Mouse (Mus musculus) limb, embryonic 14.5 days (tissue): ENCODE measurements around the gene Cd82. TPM values are rescaled to one million over a fixed set of nuclear protein-coding genes. Genes with fewer than 3 reads are reported as not detected.

Experiments
- ATAC-seq: fragments of 200-750 bp; cut with Nextera tagmentation; 2 replicates; pipeline ENCODE4 v1.8.0; 2017; ENCODE audit warnings: low read depth, moderate number of reproducible peaks, moderate TSS enrichment; ENCODE audit not compliant: low FRiP score
- DNase-seq: peaks from one replicate; pipeline ENCODE4 v3.0.0-alpha.2; 2015; ENCODE audit warnings: low spot score
- H3K27ac ChIP-seq: fragments of 300-500 bp; sonication (generic); replicated peaks from 2 replicates; pipeline ENCODE4 v1.5.1; 2014; ENCODE audit warnings: low read depth, mild to moderate bottlenecking, low read length, moderate library complexity, mixed read lengths
- H3K27me3 ChIP-seq: fragments of 300-500 bp; sonication (generic); 2 replicates; pipeline ENCODE4 v1.6.1; 2014; ENCODE audit warnings: low read length, mixed read lengths; ENCODE audit not compliant: control insufficient read depth, insufficient read depth
- H3K36me3 ChIP-seq: fragments of 300-500 bp; sonication (generic); 2 replicates; pipeline ENCODE4 v1.6.1; 2014; ENCODE audit warnings: mild to moderate bottlenecking, low read length, moderate library complexity, mixed read lengths; ENCODE audit not compliant: control insufficient read depth, insufficient read depth
- H3K4me1 ChIP-seq: fragments of 300-500 bp; sonication (generic); 2 replicates; pipeline ENCODE4 v1.6.1; 2014; ENCODE audit warnings: antibody characterized with exemption, low read length, mixed read lengths; ENCODE audit not compliant: control insufficient read depth, insufficient read depth
- H3K4me2 ChIP-seq: fragments of 300-500 bp; sonication (generic); replicated peaks from 2 replicates; pipeline ENCODE4 v1.6.1; 2014; ENCODE audit warnings: low read depth, mild to moderate bottlenecking, low read length, moderate library complexity; ENCODE audit not compliant: severe bottlenecking
- H3K4me3 ChIP-seq: fragments of 300-500 bp; sonication (generic); replicated peaks from 2 replicates; pipeline ENCODE4 v1.5.1; 2014; ENCODE audit warnings: low read length
- H3K9ac ChIP-seq: fragments of 300-500 bp; sonication (generic); 2 replicates; pipeline ENCODE4 v1.6.1; 2014; ENCODE audit warnings: mild to moderate bottlenecking, low read depth, low read length, moderate library complexity; ENCODE audit not compliant: severe bottlenecking
- H3K9me3 ChIP-seq: fragments of 300-500 bp; sonication (generic); 2 replicates; pipeline ENCODE4 v1.6.1; 2016; ENCODE audit warnings: low read length; ENCODE audit not compliant: control insufficient read depth
- POLR2A ChIP-seq: fragments of 200-500 bp; IDR thresholded peaks from 2 replicates; pipeline ENCODE4 v1.8.0; 2012; ENCODE audit warnings: inconsistent platforms, mild to moderate bottlenecking, moderate library complexity, borderline replicate concordance; ENCODE audit not compliant: insufficient read depth, insufficient read length; ENCODE audit errors: extremely low read depth
- WGBS: fragments of 180-500 bp; shearing (Covaris S2); extraction: QIAGEN DNeasy Blood & Tissue Kit; methylation state at CpG from one replicate; pipeline ENCODE4 v1.1.7; 2014; 5-methylcytosine and 5-hydroxymethylcytosine counted together
- polyA plus RNA-seq, 2 experiments: library from polyadenylated mRNA; depleted of rRNA in 1 of 2; stranded (reverse) in 1 of 2; unstranded in 1 of 2; fragments of >200 nt; fragmentation: Nextera tagmentation in 1 of 2; extraction: Ambion mirVana in 1 of 2; gene quantifications; 2 replicates each; pipeline versions ENCODE4 v1.2.1 to v1.2.3; 2012 to 2014

Gene Cd82
- polyA plus RNA-seq, 2 experiments = 32.9 to 56.6 TPM

- Histone ChIP-seq H3K4me2 (no peak overlapping the region), H3K9ac (no peak overlapping the region), H3K27me3 (no peaks in the 10 kb centered on the region), H3K9me3 (no peaks in the 10 kb centered on the region), H3K4me1 (no peaks in the 10 kb centered on the region), H3K36me3 (no peaks in the 10 kb centered on the region), H3K27ac (no peak overlapping the region), H3K4me3 (no peak overlapping the region)
- ATAC-seq = no peak
- WGBS = 29% methylated on average over 4 of the region's 4 CpGs
- TF ChIP-seq POLR2A = no peak
- DNase-seq = no peak
Observed at GRCm38 (mm10) chr2:93404169-93404568, 58.8 kb downstream of the Cd82 start.

- no peak overlapping the region for H3K27ac ChIP-seq
- no peak for ATAC-seq
- no peak overlapping the region for H3K4me2 ChIP-seq
- no peak overlapping the region for H3K9ac ChIP-seq
- TF ChIP-seq POLR2A = no peak
- H3K27me3 ChIP-seq = no peaks in the 10 kb centered on the region
- H3K4me1 ChIP-seq = no peaks in the 10 kb centered on the region
- H3K4me3 ChIP-seq = no peak overlapping the region
- no peak for DNase-seq
- no peaks in the 10 kb centered on the region for H3K36me3 ChIP-seq
- WGBS = 86% methylated on average over 6 of the region's 6 CpGs
- no peaks in the 10 kb centered on the region for H3K9me3 ChIP-seq
Observed at GRCm38 (mm10) chr2:93403267-93403666, 59.7 kb downstream of the Cd82 start.

- no peak overlapping the region for H3K4me2 ChIP-seq
- no peaks in the 10 kb centered on the region for H3K36me3 ChIP-seq
- H3K9ac ChIP-seq = no peak overlapping the region
- no peak for DNase-seq
- H3K4me1 ChIP-seq = no peaks in the 10 kb centered on the region; the same call in 1 of the 2 replicates
- 74% methylated on average over 6 of the region's 6 CpGs for WGBS
- H3K27me3 ChIP-seq = no peaks in the 10 kb centered on the region
- no peak overlapping the region for H3K4me3 ChIP-seq
- H3K9me3 ChIP-seq = no peaks in the 10 kb centered on the region
- no peak for ATAC-seq
- no peak for TF ChIP-seq POLR2A
- H3K27ac ChIP-seq = no peak overlapping the region
Observed at GRCm38 (mm10) chr2:93391198-93391597, 71.7 kb downstream of the Cd82 start.

GRCm38 (mm10) chr2:93390170-93390926 is 72.6 kb downstream of the Cd82 start:
- 35% methylated on average over 11 of the region's 11 CpGs for WGBS
- Histone ChIP-seq H3K4me2 (no peak overlapping the region), H3K4me3 (no peak overlapping the region), H3K9me3 (no peaks in the 10 kb centered on the region), H3K9ac (no peak overlapping the region), H3K27ac (no peak overlapping the region), H3K27me3 (no peaks in the 10 kb centered on the region), H3K36me3 (no peaks in the 10 kb centered on the region), H3K4me1 (no peaks in the 10 kb centered on the region; the same call in 1 of the 2 replicates)
- no peak for TF ChIP-seq POLR2A
- ATAC-seq (no peak; the same call in 1 of the 2 replicates), DNase-seq (no peak)

GRCm38 (mm10) chr2:93386958-93387357 is 76.0 kb downstream of the Cd82 start:
- 76% methylated on average over 4 of the region's 4 CpGs for whole genome bisulfite sequencing
- no peak for TF ChIP-seq POLR2A
- Histone ChIP-seq H3K27ac (no peak overlapping the region), H3K4me2 (no peak overlapping the region), H3K9me3 (no peaks in the 10 kb centered on the region), H3K4me3 (no peak overlapping the region), H3K27me3 (no peaks in the 10 kb centered on the region), H3K36me3 (no peaks in the 10 kb centered on the region), H3K9ac (no peak overlapping the region), H3K4me1 (no peaks in the 10 kb centered on the region; the same call in 1 of the 2 replicates)
- ATAC-seq (no peak), DNase-seq (no peak)
